Mouse (Mus musculus) kidney, adult 9 months (tissue): ENCODE measurements around the gene Epm2aip1.

Experiments
- DNase-seq: peaks from one replicate; pipeline ENCODE4 v3.0.0; 2022

The Epm2aip1 gene

DNA sequence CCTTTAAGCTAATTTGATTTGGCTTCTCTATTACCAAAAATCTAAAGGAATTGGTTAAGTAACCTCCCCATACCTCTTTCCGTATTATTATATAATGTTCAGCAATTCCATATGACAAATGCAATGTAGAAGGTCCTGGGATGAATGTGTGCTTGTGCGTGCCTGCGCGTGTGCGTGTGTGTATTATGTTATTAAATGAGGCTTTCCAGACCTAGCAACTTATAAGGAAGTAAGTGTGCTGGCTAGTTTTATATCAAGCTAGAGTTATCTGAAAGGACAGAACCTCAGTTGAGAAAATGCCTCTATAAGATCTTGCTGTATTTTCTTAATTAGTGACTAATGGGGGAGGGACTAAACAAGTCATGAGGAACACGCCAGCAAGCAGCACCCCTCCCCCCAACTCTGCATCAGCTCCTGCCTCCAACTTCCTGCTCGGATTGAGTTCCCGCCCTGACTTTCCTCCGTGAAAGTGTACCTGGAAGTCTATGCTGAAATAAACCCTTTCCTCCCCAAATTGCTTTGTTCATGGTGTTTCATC lies 17.6 kb downstream of the Epm2aip1 start:
- peak; percentile 48 for DNase-seq

DNA sequence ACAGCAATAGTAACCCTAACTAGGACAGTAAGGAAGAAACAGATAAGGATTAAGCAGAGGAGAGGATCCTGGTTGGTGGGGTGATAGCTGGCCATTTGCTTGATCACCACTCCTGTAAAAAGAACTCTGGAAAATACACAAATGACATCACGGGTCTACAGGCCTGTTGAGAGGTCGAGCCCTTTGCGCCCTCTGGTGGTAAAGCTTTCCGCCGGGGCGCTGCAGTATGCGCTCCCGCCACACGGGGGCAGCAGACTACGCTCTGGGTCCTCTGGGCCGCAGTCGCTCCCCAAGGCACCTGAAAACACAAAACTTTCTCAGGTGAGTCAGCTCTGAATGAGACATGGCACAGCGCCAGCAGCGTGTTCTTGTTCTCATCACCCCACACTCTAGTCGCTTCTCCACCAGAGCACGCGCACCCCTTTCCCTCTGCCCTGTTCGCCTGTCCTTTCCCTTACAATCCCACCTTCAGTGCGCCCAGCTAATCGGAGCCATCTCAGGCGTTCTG lies 18.2 kb downstream of the Epm2aip1 start:
- peak; percentile 97 for DNase-seq

DNA sequence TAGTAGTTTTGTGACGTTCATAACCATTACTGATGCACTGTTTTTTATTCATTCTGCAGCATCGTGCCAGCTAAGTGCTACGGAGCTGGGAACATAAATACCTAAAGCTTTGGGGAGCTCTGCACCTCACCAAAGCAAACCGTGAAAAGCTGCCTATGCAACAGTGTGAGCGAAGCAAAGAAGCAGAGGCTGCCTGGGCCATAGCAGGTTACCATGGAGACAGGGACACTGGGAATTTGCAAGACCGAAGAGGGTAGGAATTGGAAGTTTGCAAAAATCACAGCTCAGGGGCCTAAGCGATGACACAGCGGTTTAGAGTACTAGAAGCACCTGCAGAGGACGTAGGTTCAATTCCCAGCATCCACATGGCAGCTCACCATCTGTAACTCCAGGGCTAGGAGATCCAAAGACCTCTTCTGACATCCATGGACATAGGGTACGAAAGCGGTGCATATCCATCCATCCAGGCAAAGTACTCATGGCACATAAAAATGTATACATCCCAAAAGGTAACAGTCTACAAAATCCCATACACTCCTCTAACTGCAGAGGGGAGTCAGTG lies 18.9 kb downstream of the Epm2aip1 start:
- no peak for DNase-seq

DNA sequence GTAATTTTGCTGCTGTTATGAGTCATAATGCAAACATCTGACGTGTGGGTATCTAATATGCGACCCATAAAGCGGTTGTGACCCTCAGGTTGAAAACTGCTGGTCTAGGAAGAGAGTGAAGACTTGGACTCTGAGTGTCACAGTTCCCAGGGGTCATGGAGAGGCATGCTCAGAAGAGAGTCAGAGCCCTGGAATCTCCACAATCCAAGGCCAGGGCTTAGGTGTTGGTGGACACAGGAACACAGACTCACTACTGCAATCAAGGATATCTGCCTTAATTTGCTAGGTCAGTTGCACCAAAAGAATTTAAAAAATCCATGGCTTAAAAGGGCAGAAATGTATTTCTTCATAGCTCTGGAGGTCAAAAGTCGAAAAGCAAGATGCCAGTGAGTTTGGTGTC lies 21.5 kb downstream of the Epm2aip1 start:
- DNase-seq, result no peak

DNA sequence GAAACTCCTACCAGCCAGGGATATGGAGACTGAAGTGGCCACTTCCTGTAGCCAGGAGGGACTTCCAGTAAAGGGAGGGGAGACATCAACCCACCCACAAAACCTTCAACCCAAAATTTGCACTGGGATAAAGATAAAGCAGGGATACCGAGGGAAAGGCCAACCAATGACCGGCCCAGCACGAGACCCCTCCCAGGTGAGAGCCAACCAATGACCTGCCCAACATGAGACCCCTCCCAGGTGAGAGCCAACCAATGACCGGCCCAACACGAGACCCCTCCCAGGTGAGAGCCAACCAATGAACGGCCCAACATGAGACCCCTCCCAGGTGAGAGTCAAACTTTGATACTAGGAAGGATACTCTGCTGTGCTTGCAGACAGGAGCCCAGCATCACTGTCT lies 23.2 kb downstream of the Epm2aip1 start:
- DNase-seq, result no peak

DNA sequence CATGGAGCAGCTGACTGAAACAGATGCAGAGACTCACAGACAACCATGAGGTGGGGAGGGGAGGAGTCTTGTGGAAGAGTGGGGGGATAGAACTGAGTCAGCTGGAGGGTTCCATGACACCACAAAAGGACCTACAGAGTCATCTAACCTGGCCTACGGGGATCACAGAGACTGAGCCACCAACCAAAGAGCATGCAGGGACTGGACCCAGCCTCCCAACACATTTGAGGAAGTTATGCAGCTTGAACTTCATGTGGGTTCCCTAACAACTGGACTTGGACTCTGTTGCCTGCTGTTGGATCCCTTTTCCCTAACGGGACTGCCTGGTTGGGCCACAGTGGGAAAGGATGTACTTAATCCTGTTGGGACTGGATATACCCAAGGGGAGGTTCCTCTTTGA lies 23.6 kb downstream of the Epm2aip1 start:
- no peak for DNase-seq

DNA sequence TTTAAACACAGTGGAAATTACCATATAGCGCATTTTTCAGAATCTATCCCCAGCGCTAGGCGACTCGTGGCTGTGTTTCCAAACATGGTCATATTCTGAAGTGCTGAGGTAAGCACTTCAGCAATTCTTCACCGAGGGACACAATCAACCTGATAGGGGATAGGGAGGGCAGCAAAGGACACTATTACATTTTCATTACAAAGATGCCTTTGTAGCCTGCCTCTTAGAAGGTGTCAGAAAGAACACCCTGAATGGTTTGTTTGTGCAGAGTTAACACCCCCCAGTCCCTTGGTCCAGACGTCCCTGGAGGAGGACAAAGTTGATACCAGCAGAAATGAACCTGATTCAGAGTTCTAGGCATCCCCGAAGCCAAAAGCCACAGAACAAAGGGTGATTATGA lies 24.7 kb downstream of the Epm2aip1 start:
- no peak for DNase-seq

DNA sequence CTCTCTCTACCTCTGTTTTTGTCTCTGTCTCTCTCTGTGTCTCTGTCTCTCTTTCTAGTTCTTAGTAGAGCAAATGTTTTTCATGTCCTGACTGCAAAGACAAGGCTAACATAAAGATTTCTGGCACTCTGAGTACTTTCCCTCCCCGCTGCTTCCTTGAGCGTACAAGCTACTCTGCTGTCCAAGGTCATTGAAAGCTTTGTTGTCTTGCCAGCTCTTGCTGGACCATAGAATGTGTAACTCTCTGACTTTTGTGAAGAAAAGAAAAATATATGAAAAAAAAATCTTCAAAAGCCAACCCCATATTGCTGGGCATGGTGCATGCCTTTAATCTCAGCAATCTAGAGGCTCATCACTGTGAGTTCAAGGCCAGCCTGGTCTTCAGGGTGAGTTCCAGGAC lies 26.9 kb downstream of the Epm2aip1 start:
- DNase-seq, result no peak

DNA sequence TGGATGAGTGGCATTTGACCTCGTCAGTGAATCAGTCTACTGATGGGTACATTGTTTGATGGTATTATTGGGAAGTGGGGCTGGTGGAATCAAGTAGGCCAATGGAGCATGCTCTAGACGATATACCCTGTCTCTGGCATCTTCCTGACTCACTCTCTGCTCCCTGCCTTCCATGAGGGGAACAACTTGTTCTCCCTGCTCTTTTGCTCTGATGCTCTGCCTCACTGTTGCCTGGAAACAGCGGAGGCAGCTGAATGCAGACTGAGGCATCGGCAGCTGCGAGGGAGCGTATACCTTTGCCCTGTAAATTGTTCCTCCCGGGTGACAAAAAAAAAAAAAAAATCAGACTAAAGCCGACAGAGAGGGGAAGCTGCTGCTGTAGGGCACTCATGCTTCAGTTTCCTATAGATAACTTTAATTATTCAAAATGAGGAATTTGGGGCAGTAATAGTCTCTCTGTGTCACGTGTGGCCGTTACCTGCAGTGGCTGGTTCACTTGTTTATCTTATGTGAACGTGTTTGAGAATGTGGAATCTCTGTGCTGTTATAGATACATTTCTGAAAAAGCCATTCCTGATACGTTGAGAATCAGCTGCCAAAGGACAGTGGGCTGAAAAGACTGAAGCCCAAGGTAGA lies 30.6 kb downstream of the Epm2aip1 start:
- no peak for DNase-seq

DNA sequence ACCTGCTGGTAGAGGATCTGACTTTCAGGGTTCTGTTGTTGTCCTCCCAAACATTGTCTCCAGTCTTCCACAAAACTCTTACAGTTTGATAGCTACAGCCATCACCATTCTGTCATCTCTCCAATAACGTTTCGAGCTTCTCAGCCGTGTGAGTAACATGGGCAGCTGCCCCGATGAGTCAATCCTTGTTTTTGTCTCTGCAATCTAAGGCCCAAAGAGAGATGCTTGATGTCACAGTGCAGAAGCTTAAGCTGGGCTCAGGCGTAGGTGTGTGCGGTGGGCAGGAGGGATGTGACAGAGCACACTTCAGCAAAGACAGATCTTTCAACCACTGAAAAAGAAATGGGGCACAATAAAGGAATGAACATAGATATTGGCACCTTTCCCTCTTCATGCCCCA lies 32.3 kb downstream of the Epm2aip1 start:
- DNase-seq, result no peak

DNA sequence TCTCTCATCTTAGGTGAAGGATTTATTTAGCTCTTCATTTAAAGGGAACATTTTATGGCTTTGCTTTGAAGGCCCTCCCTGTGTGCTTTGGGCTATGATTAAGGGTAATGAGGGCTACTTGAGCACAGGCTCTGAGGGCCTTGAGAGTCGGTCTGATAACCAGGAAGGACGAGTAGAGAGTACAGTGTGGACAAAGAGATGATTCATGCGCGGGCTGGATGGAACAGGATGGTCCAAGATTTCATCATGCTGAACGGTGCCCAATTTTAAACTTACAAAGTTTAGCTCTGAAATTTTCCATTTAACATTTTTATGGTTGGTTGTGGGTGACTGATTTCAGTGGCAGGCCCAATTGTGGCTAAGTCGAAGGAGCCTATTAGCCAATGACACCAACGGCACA lies 34.4 kb downstream of the Epm2aip1 start:
- no peak for DNase-seq

DNA sequence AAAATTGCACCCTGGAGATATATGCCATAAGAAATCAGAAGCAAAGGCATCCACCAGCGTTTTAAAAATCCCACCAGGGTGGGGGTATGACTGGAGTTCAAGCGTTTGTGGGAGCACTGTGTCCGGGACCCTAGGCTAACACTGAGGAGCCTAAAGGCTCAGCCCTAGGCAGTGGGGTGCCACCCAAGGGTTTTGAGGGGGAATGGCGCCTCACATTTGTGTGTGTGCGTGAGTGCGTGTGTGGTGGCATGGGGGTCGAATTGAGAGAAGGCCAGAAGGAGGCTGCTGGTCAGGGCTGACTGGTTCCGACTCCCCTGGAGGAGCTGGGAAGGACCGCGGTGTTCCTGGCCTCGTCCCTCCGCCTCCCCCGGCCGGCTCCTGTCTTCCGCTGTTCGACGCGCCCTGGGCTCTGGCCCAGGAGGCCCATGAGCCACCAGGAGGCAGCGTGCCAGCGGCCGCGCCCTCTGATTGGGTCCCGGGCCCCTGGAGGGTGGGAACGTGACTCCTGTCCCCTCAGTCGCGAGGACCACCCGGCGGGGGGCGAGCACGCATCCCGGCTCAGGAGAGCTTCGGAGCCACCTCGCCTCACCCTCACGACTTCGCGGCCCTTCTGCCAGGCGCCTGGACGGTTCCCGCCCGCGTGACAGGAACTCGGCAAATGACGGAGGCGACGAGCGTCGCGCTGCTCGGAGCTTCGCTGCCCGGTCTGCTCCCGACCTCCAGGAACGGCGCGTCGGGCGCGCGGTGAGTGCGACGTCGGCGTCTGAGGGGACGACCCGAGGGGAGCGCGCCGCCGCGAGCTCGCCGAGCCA lies 39.5 kb downstream of the Epm2aip1 start, which contains the start of gene Trank1:
Gene Trank1 (plus strand): TSS at position 709 of the 812 bp plus-strand sequence.
- DNase-seq, result no peak

DNA sequence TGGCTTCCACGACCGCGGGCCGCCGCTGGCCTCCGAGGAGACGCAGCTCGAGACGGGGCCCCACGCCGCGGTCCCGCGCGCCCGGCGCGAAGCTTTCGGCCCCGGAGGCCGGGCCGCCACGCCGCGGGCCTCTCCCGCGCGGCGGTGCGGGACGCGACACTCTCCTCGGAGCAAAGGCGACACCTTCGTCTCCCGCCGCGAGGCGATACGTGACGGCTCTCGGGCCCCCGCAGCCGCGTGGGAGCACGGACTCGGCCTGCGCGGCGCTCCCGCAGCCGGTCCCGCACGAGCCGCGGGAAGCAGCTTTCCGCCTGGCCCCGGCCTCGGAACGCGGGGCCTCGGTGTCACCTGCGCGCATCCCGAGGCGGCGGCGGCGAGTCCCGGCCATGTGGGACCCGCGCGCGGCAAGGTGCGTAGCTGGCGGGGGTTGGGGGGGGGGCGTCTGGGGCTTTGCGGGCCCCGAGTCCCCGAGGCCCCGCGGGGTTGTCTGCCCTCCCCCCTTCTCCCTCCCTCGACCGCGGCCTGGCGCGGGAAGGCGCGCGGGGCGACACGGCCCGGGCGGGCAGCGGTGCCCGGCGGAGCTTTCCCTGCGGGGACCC lies 40.2 kb downstream of the Epm2aip1 start:
- no peak for DNase-seq

DNA sequence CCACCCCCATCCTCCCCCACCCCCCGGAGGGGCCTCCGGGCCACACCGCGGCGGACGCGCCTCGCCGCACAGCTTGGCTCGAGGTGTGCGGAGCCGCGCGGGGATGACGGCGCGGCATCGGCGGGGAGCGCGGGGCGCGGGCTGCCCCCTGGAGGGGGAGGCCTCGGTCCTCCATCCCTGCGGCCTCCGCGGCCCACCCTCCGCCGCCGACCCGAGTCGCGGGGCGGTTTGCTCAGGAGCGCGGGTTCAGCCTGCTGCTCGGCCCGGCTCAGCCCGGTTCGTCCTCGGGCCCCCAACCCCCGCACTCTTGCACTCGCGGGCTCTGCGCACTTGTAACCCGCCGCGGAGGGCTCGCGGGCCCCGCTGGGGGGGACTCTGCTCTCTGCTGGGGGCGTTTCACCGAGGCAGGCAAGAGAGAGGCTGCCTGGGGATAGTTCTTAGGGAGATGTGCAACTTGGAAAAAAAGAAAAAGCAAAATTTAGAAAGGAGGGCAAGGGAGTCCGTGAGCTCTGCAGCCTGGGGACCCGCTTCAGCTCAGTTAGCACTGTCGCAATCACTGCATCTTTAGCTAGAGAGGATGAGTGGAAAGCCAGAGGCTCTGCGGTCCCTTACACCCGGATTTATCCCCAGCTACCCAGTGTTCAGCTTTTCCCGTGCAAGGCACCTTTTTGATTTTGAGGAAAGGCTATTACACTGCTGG lies 40.9 kb downstream of the Epm2aip1 start:
- DNase-seq, result no peak

DNA sequence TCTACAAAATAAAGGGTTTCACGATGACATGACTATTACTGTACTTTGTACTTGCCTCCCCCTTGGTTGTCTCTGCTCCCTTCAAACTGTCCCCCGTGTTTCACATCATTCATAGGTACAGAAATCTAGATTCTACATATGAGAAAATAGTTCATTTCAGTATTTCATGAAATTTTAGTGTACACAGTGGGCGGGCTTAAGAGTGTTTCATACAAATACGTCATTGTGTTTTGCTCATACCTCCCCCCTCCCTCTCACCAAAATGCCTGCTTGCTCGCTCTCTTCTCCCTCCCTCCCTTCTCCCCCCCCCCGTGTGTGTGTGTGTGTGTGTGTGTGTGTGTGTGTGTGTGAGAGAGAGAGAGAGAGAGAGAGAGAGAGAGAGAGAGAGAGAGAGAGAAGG lies 41.6 kb downstream of the Epm2aip1 start:
- DNase-seq, result no peak

DNA sequence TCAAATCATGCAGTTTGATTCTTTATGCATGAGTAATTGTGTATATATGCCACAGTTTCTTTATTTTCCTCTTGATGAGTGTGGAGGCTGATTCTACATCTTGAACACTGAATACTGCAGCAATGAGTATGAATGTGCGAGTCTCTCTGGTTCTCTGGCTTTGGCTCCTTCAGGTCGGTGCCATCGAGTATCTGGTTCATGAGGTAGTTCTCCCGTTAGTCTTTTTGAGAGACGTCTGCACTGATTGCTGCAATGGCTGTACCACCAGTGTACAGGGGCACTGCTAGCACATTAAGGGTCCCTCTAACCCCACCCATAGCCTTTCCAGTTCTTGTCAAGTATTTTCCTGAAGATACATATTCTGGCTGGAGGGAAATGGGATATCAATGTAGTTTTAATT lies 42.1 kb downstream of the Epm2aip1 start:
- DNase-seq, result no peak

DNA sequence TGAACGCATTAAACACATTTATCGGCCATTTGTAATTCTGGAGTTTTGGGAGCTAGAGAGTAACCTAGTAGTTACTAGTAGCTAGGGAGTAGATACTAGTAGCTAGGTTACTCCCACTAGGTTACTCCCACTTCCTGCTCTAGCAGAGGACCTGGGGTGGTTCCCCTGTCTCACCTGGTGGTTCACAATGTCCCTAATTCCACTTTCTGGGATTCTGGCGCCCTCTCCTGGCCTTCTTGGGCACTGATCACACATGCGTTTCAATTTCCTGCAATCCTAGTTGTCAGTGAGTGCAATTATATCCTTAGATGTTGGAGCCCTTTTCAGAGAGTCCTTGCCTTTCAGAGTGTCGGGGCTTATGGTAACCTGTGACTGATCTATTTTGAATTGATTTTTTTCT lies 42.5 kb downstream of the Epm2aip1 start:
- peak; percentile 64 for DNase-seq

DNA sequence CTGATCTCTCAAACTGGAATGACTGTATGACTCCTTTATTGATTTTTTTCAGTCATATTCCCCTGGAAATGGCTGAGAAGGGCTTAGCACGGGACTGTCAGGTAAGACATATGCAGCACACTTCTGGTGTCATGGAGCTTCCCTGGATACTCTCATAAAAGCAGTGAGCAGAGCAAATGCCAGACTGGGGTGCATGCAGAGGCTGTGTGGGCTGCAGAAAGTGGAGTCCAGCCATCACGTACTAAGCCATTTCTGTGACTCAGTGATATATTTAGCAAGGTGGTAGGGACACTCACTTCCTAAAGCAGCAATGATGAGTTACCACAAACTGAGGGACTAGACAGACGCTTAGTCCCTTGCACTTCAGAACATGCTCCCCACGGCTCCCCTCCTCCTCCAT lies 49.2 kb downstream of the Epm2aip1 start:
- no peak for DNase-seq

DNA sequence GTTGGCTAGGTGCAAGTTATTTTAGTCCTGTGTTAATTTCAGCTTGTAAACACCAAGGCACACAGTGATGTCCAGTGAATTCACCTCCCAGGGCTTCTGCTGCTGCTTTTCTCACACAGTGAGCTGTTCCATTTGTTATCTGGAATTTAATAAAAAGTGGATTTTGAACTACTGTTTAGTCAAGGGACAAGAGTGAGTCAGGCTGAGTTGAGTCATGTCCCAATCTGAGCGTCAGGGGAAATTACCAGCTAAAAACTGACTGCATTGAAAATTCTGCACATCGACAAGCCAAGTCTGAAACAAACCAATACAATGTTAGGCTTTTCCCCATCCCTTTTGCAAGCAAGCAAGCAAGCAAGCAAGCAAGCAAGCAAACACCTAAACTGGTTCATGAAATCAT lies 53.2 kb downstream of the Epm2aip1 start:
- no peak for DNase-seq
